Mouse (Mus musculus): ENCODE results near the gene Ndufa9.

Ndufa9 gene

DNA sequence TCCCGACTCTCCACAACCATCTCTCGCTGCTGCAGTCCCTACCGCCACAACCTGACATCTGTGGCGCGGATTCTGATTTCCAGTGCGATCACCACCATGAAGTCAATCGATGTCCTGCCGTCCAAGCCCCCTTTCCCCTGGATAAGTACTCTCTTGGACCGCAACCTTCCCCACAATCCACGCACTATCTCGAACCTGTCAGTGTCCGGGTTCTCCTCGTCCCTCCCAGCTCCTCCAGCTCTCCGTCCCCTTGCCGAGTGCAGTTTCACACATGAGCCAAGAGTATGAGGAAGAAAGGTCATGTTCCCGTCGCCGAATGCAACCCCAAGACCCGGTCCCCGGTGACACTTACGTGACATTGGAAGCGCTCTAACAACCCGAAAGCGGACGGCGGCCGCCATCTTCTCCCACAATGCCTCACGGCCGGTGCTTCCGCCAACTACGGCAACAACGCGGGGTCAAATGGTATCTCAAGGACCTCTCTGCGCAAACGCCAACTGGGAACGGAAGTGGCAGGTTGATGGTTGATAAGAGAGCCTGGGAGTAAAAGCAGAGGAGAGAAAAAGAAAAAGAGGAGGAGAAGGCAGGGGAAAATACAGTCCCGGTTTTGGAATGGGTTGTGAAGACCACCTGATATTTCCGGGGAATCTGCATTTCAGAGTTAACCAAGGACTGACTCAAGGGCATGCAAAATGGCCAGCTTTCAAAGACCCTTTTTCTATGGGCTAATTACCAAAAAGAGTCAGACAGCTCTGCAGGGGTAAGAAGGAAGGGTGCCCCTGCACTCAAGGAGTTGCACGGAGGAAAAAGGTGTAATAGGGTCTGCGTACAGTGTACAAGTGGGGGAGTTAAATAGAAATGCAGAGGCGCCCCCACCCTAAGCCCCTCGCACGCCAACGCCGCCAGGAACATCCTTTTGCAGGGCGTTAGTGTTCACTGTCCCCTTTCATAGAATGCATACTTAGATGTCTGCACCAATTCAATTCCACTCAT lies at the start of gene Ndufa9:
Ndufa9 (minus strand) TSS at position 425 of the 993 bp plus-strand sequence.
- DNase-seq = peak; percentile 95

DNA sequence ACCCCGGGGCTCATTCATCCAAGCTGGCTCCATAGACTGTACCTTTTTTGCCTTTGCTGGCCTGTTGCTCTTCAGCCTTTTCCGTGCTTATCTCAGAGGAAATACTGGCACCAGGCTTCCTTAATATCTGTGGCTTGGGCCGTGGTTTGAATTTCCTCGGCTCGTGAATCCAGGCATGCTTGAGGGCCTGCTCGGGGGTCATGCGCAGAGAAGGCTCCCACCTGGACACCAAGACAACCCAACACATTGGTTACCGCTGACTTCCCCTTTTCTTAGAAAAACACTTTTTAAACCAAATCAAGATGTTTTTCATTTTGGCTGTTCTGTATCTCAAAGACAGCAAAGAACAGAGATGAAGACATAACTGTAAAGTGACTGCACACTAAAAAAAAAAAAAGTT lies 28.2 kb upstream of the Ndufa9 start:
- no peak for DNase-seq

DNA sequence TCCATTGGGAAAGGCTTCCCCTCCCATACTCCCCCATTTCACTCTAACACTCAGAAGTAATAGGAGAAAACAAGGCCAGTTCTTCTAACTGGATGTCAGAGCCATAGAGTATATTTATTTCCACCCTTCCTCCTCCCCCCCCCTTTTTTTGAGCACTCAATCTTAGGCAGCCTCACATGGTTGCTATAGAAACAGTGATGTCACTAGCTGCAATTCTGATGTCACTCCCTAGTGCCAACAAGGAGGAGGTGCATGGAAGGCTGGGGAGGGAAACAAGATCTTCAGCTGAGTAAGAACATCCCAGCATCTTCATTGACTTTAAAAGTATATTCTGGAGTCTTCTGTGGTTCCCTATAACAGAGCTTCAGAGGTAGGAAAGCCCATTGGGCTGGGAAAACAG lies 3.9 kb upstream of the Ndufa9 start, which contains the start of gene Akap3:
Akap3 (plus strand) TSS at position 218 of the 400 bp plus-strand sequence.
- peak; percentile 2 for DNase-seq

DNA sequence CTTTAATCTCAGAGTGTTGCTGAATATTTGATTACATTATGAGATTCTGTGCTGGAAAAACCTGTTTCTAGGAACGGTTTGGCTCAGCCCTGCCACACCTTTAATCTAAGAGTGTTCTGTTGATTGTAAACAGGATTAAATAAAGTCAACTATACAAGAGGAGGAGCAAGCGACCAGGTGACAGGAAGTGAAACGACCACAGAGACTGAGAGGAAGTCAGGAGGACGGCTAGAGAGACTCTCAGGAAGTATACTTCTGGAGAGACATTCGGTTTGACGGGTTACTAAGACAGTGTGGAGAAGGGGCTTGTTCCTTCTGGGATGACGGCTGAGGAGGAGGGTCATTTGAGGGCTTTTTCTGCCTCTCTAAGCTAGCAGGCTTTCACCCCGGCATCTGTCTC lies 12.3 kb downstream of the Ndufa9 start:
- DNase-seq = no peak

DNA sequence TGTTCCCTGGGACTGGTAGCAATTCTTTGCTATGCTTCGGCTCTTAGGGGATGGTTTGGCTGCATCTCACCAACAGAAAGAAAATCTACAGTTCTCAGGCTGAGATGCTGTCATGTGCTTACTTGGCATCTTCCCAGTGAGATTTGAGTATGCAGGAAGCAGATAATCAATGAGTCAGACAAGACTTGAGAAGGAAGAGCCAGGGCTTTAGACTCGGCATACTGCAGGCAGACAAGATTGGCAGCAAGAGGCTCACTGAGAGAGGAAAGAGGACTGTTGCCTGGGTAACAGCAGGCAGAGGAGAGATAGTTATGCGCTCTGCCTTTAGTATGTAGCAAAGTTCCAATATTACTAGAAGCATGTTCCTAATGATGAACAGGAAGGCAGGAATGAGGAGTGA lies 25.8 kb downstream of the Ndufa9 start:
- no peak for DNase-seq

DNA sequence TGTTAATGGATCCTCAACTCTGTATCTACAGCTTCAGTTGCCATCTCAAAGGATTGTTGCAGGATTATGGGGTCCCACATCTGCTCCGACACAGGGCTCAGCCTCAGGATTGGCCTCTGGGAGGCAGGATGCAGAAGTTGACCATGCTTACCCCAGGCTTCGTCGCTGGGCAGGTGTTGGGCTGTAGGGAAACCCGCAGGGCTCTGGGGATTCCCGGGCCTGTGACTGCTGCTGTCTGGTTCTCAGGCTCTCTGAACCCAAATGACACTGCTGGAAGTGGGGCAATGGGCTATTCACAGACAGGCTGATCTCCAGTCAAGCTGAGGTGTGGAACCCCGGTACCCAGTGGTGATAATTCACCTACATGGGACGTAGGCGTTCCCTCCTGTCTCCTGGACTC lies 32.6 kb downstream of the Ndufa9 start:
- DNase-seq = no peak

DNA sequence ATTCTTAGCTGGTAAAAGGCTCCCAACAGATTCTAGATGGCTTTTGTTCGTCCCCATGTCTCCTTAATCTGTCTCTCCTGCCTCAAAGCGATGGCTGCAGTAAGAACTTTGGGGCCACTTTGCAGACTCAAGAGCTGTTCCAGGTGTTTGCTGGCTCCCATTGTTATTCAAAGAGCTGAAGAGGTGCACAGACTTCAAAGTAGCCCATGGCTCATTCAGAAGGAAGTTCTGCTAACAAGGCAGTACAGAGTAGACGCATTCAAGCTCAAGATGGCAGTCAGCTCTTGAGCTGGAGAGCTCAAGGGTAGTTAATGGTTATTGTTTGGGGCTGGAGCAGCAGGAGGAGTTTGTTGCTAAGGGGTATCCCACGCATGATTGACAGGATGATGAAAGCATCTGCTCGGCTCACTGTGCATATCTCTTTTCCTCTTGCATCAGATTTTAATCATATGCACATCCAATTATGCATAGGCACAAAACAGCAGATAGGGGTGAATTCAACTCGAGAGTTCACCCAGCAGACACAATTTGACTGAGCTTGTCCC lies 33.7 kb downstream of the Ndufa9 start:
- DNase-seq = no peak

DNA sequence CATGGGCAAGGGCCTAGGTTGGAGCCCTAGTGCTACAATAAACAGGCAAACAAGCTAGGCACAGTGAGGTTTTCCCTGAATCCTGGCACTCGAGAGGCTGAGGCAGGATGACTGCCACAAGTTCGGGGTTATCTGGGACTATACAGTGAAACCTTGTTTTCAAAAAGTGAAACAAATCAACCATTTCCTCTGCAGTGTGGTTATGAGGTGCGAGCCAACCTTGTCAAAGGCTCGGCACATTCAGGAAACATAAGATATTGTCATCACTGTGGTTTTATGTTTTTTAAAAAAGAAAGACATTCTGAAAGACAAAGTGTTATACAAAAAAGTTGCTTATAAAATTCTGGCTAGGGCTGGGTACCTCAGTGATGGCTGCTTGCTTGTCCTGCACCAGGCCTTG lies 37.5 kb downstream of the Ndufa9 start:
- DNase-seq = no peak

DNA sequence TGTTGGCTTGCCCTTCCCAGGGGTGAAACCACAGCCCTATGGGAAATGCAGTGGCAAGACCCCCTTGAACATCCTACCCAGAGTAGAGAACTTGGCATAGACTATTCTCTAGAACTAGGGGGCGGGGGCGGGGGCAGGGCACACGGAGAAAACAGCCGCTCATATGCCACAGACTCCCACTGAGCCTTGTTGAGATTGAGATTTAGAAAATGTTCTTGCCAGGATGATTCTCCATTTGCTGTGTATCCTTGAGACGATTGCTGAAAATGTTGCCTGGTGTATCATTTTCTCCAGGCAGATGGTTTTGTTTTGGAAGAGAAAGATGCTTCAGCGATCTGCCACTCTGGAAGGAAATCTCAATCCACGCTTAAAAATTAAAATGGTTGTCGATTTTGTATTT lies 40.4 kb downstream of the Ndufa9 start:
- DNase-seq = no peak

DNA sequence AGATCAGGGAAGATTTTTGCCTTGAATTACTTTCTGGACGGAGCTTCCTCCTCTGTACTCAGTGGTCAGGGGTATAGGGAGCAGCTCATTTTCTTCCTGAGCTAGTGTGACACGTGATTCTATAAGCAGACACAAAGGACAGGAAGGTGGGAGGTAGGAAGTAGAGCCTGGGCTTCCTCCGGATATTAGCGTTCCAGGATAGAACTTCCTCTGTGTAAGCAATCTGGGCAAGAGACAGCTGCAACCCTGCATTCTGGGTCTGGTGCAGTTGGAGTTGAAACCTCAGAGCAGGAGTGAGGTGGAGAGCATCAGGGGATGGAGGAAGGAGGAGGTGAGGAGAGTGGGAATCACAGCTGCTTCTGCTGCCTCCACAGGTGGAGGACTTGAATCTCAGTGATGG lies 40.8 kb downstream of the Ndufa9 start:
- DNase-seq = no peak

DNA sequence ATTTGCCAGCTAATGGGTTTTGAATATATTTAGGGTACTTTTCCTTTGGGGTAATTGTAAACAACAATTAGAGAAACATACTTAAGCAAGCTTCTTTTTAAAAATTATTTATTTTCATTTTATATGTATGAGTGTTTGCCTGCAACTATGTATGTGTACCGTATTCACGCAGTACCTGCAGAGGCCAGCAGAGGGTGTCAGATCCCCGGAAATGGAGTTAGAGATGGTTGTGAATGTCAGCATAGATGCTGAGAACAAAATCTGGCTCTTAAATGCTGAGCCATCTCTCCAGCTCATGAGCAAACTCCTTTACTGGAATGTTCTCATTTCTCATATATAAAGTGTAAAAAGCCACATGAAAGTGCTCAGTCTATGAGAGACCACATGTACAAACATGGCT lies 42.2 kb downstream of the Ndufa9 start:
- no peak for DNase-seq

DNA sequence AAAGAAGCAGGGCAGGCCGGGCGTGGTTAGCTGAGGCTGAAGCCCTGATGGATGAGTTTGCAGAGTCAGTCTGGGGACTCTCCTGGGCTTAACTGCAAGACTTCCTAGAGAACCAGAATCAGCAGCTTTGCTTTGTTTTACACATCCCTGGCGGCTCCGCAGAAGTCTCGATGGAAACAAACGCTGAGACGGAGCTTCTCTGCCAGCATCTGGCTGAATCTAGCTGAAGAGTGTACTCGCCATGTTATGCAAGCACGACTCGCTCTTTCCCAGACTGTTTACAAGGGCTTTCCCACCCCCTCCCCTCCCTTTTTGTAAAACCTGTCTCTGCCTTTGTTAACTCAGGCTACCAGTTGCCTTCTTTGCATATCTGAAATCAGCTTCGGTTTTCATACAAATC lies 46.0 kb downstream of the Ndufa9 start:
- DNase-seq = no peak

DNA sequence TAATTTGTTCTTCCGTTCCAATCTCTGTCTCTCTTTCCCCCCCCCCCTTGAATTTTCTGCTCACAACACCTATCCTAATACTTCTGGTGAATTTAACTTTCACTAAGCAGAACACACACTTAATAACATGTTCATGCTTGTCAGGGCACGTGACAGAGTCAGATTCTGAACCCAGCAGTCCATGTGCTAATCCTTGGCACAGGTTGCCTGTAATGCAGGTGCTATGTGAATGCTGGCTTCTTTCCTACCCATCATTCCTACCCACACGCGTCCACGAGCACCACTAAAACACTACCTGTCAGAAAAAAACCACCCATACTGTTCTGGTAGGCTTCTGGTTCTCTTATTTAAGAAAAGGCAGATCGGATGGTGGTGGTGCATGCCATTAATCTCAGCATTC lies 54.2 kb downstream of the Ndufa9 start:
- DNase-seq = no peak

DNA sequence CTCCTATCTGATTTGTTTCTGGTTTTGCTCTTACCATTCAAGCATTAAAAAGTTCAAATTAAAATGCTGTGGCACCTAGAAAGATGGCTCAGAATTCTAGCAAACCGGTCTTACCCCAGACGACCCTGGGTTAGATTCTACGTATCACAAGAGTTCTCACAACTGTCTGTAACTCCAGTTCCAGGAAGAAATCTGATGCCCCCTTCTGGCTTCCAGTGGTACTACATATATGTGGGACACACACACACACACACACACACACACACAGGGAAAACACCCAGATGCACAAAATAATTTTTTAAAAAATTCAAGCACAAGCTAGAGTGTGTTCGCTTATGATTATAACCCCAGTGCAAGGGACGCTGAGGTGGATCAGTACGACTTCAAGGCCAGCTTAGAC lies 55.2 kb downstream of the Ndufa9 start:
- DNase-seq = no peak

DNA sequence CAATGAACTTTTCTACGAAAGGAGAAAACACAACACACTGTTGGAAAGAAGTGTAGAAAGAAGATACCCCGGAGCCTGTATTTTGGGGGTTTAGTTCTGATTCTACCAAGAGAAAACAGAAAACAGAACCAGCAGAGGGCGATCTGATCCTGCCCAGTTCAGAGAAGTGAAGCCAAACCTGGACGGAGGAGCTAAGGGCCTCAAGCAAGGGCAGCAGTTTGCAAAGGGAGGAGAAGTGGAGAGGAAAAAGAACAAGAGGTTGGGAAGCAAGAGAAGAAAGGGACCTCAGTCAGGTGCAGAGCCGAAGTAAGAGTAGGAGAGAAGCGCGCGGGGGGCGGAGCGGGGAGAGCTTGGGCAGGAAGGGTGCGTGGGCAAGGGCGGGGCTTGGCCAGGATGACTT lies 57.0 kb downstream of the Ndufa9 start:
- peak; percentile 65 for DNase-seq

DNA sequence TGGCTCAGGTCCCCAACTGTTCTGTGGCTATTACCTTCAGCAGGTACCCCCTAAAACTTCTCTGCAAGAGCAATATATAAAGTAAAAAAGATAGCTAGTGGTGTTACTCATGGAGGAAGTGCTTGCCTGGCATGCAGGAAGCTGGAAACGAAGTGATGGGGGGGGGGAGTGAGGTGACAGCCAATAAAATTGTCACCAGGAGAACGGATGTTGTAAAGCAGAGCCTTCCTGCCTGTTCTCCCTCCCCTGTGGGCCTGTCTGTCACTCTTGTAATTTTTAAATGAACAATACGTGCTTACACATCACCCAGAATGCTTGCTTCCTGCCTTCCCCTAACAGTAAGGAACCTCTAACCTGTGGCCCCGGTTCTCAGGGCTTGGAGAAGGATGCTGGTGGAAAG lies 57.4 kb downstream of the Ndufa9 start:
- DNase-seq = no peak

DNA sequence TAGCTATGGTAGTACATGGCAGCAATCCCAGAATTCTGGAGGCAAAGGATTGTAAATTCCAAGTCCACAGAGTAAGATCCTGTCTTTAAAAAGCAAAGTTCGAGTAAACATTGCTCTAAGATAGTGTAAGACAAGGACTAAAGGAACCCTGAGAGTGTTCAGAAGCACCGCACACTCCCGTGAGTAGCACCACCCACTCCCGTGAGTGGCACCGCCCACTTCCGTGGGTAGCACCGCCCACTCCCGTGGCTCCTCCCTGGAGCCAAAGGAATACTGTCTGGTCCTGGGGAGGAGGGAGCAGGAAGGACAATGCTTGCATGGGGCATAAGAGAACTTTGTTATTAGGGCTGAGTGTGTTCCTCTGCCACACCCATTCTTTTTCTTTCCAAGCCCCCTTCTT lies 60.1 kb downstream of the Ndufa9 start:
- no peak for DNase-seq

DNA sequence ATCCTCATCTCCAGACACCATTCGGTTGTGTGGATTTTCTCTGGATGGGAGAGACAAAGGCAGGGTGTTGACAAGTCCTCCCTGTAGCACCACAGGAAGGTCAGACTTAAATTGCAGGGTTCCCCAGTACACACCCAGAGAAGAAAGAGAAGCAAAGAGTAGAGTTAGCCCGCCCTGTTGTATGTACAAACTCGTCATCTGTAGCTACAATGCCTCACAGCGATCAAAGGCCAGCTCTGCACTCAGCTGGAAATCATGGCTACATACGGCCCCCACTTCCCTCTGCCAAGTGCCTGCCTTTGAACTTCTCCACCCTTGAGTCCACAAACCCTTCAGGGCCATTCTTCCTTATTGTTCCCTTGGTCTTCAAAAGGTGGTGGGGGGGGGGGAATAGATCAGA lies 64.7 kb downstream of the Ndufa9 start:
- DNase-seq = no peak

DNA sequence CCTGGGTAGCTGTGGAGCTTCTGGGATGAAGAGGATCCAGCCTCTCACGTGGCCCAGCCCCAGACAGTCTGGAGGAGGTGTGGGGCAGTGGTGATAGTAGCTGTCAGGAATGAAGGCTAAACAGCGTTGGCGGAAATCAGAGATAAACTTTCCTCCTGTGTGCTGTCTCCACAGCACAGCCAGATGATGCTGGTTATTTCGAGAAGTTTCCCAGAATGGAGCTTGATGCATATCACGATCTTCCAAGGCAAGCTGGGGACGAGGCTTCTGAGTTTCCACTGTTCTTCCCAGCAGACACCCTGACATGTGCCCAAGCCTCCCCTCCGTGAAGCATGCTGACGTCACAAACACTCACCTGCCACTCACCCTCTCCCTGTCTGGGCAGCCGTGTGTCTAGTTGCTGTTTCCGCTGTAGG lies 65.3 kb downstream of the Ndufa9 start:
- DNase-seq = no peak

DNA sequence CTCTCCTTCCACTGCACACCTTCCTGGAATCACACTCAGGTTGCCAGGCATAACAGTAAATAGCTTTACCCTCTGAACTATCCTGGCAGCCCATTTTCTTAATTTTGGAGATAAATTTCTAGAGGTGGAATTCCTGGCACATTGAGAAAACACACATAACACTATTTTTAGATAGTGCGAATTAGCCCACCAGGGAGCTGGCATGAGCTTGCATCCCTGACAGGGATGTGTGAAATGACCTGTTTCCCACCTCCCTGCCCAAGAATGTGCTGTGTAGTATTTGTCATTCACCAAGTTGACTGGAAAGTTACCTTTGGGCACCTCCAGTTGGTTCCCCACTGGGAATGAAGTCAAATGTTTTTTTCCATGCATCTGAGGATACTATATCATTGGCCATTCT lies 65.9 kb downstream of the Ndufa9 start:
- DNase-seq = no peak

DNA sequence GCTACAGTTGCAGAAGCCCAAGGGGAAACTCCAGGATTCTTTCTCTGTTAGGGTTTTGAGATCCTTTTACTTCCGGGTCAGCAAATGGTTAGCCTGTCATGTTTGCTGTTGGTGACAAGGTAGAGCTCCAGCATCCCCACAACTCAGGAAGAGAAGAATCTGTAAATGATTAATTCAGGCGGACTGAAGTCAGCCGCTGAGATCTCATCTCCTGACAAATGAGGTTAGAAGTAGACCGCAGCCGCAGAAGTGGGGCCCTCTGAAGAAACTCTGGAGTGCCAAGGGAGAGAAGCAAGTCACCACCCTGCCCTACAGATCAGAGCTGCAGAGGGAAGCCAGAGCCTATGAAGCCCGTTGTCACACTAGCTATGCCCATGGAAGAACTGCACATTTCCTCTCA lies 71.0 kb downstream of the Ndufa9 start:
- no peak for DNase-seq

DNA sequence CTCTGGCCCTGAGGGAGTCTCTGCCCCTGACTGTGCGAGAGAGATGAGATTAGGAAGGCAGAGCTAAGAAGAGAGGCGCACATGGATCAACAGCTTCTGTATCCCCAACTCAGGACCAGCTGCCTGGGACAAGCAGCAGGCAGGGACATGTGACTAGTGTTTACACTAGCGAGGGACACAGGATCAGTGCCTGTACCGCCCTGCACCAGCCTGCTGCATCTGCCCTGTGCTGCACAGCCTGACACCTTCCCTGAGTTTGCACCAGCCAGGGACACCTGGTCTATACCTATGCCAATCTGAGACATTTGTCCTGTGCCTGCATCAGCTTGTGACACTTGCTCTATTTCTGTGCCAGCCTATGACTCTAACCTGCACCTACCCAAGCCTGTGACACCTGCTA lies 75.1 kb downstream of the Ndufa9 start:
- no peak for DNase-seq

DNA sequence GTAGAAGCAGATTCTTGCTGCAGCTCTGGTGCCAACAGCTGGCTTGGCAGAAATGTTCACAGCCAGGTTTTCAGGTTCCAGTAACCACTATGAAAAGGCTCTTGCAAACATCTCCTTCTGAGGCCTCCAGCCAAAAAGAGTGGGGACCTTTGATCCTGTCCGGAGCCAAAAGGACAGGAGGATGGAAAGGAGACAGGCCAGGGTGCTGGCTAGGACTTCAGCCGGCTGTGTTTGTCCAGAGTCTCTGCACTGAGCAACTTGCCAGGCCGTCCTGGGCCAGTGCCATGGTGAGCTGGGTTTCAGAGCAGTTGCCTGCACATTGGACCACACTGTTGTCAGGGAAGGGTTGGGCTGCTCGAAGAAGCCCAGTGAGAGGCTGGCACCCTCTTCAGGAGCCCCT lies 76.6 kb downstream of the Ndufa9 start:
- no peak for DNase-seq
